Mouse (Mus musculus) E14TG2a.4 (cell line): ENCODE measurements around the gene Rgs11.

Experiments used
- CTCF ChIP-seq: conservative IDR thresholded peaks from 2 replicates; pipeline ENCODE4 v1.5.1; 2014; ENCODE audit warnings: low read length
- POU5F1 ChIP-seq: IDR thresholded peaks from 2 replicates; pipeline ENCODE4 v1.6.1; 2014; ENCODE audit warnings: low read length, borderline replicate concordance

DNA sequence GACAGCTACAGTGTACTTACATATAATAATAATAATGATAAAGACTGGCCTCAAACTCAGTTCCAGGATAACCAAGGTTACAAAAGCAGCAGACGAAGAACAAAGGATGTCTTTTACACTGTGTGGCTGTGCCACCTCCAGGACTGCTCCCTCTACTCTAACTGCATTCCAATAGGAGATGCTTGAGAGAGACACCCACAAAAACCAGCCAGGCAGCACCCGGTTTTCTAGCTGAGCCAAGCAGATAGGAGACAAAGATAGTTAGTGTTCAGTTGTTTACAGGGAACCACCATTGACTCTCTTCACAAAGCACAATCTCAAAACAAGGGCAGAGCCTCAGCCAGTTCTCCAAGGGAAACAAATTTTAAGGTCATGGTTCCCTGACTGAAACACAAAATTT is 36.8 kb downstream of the Rgs11 start:
- TF ChIP-seq CTCF, result no peak
- no peak for TF ChIP-seq POU5F1
